Mouse (Mus musculus) adrenal gland, postnatal 25 days (tissue): ENCODE data around the gene Ift80. TPM values are rescaled to one million over a fixed set of nuclear protein-coding genes. Genes with fewer than 3 reads are reported as not detected.
"Not testable (repeated sequence)": the region's sequence is repeated elsewhere in the genome, so short reads cannot be mapped to it uniquely, and the experiment has no call there.

Source experiments
- DNase-seq: peaks from one replicate; pipeline ENCODE4 v3.0.0; 2021; ENCODE audit warnings: mixed read lengths
- long read RNA-seq: library from polyadenylated mRNA; stranded (forward); transcript quantifications from one replicate; pipeline ENCODE4 v2.0.0, GENCODE M21; 2021
- total RNA-seq: library from RNA; stranded (reverse); gene quantifications from 2 replicates; pipeline ENCODE4 v1.2.3, GENCODE M21; 2021

Ift80 gene
- 17.3 and 25.4 TPM in 2 replicates for total RNA-seq
- long read RNA-seq, full-length matches to known transcripts: 6 of 8 reads
- long read RNA-seq, partial matches to known transcripts: 0 of 8 reads
- long read RNA-seq, other reads (novel, unspliced or antisense): 2 of 8 reads

DNA sequence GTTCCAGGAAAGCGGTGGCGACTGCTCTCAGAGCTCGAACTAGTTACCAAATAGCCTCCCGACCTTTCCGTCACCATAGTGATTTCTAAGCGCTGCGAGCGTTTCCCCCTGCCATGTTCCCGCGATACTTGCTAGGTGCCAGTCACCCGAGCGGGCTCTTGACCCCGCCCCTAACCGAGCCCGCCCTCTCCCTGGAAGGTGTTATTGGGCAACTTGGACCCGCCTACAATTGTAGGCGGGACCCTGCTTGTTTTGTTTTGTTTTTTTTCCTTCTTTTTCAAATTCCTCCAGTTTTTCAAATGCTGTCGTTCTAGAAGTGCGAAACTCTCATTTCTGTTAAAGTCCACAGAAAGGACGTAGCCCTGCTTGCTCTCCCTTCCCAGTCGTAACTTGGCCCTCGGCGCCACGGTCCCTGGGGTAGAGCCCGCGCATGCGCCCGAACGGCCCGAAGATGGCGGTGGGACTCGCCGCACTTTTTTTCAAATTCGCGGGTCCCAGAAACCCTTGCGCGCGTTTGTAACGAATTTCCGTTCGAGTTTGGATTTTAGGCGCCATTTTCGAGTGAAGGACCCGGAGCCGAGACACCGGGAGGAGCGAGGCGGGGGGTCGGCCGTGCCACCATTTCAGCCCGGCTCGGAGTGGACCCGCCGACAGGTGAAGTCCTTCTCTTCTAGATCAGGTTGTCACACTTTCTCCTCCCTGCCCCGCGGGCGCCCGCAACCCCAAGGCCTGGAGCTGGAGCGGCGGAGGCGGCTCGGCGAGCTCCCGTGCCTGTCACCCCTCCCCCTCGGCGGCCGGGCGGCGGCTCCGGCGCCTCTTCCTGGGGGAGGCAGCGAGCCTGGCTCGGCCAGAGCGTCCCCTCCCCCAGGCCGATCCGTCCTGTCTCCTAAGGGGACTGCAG lies at the start of gene Ift80, which contains the start of gene Smc4:
Gene Ift80, minus strand, starts transcription at position 134 of the 901 bp plus-strand sequence.
Gene Smc4, plus strand, starts transcription at position 302 of the 901 bp plus-strand sequence.
- DNase-seq: peak; percentile 93

DNA sequence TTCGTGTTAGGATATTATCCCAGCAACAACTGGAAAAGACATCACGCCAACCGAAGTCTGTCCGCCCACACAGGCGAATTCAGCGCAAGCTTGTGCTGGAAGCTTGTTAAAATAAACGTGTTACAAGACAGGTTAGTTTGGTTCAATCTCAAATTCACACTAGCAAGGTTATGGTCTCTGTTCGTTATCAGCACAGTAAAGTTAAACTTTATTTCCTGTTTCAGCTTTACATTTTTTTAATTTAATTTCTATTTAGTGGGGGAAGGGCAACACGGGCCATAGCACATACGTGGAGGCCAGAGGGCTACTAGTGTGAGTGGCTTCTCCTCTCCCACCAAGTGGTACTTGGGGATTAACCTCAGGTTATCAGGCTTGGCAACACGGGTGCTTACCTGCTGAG lies 47.5 kb upstream of the Ift80 start:
- DNase-seq: no peak

DNA sequence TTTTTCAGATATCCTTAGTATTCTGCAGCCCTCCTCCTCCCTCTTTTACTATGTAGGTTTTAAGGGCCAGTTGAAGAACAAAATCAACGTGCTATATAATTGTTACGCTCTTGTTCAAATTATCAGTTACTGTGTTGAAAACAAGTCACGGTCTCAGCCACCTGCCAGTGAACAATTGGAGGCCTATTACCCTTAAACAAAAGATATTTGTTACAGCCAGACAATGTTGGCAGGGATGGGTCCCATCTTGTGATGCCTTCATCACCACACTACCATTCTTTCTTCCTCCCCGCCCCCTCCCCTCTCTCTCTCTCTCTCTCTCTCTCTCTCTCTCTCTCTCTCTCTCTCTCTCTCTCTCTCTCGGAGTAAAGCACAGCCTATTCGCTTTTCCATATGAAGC lies 44.6 kb upstream of the Ift80 start:
- no peak for DNase-seq

DNA sequence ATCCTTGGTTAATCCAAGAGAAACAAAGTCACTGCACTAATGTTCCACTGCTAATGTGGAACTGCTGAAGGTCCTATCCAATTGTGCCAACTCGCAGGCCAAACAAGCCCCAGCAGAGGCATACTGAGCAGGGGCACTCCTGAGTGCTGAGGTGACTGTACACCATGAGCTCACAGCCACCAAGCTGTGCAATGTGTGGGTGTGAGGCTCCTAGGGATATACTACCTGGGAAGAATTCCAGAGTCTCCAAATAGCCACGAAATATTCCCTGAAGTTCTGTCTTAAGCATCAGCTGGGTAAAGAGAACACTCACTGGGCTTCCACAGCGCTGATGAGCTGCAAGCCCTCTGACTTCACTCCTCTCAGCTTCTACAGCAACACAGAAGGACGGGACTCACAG lies 43.3 kb upstream of the Ift80 start:
- no peak for DNase-seq

DNA sequence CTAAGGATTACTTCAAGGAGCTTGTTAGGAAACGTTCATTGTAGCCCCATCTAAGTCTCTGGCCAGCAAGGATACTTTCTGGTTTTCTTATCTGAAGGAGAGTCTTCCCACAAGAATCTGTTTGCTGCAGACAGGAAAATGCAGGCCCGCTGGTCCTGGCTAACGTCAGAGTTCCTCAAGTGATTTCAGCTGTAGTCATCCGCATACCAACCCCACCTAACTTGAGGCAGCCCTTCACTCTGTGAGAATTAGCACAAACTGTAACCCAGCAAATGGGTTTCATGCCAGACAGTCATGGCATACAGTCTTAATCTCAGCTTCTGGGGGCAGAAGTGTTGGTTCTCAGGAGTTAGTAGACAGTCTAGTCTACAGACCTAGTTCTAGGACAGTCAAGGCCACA lies 42.1 kb upstream of the Ift80 start:
- DNase-seq: no peak

DNA sequence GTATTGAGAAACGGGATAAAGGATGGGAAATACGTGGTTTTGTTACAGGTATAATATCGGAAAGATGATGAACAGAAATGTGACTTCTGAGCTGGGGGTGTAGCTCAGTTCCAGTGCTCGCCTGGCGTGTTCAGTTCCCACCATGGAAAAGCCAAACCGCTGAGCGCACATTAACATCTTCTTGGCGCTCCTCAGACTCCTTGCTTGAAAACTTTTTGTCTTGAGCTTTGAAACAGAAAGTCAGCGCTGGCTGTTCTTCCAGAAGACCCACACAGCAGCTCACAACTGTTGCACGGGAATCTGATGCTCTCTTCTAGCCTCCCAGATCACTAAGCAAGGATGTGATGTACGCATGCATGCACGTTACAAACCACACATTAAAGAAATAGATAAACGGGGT lies 41.4 kb upstream of the Ift80 start:
- no peak for DNase-seq

DNA sequence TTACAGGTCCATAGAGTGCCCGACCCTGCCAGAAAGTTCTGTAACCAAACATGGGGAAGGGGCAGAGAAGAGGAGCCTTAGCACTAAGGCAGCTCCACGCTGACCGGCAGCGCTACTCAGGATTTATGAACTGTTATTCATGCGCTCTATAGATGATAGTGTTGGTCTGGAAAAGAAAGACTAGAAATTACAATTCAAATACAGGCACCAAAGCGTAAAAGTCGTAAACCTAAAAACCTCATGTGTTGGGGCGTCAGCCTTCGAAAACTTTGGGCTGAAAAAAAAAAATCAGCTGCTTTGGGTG lies 41.0 kb upstream of the Ift80 start:
- DNase-seq: no peak

DNA sequence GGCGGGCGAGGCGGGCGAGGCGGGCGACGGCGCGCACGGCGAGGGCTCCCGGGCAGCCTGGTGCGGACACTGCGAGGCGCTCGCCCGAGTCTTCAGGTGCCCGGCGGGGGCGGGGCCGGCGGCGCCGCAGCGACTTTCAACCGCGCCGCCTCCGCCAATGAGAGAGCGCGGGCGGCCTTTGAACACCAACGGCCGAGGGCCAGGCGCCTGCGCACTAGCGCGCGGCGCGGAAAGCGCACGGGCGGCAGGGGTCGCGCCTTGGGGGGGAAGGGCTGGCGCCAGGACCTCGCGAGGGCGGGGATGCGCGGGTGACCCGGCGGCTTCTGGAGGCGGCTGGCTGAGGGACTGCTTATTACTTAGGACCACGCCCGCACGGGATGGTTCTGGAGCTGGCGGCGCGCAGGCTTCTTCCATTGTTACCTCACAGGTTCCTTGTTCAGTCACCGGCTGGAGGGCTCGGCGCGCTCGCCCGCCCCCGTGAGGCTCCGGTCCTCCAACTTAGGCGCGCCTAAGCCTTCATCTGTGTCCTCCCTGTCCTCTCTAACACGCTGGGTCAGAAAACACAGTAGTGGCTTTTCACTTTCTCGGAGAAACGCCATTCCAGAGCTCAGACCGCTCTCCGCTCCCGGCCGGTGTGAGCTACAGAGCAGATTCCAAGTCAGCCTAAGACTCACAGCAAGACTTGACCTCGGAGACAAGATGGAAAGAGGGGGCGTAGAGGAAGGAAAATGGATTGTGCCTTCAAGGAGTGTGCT lies 40.5 kb upstream of the Ift80 start, which contains the start of gene Trim59:
Gene Trim59, minus strand, starts transcription at position 111 of the 755 bp plus-strand sequence.
- peak; percentile 93 for DNase-seq

DNA sequence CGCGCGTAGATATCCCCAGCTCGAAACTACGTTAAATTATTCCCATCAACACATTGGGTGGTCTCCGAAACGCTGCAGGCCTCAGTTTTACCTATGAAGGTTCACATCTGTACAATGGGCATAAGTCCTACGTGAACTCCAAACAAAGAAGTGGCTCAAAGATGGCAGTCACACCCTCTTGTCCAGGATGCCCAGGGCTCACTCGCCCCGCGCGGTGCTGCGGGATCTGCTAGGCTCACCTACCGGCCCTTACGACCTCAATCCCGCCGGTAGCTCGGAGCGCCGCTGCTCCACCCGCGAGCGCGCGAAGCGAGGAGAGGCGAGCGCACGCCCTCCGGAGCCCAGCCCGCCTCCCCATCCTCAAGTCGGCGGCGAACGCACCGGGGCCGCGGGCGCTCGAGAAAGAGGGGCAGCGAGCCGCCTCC lies 39.8 kb upstream of the Ift80 start:
- DNase-seq: no peak

DNA sequence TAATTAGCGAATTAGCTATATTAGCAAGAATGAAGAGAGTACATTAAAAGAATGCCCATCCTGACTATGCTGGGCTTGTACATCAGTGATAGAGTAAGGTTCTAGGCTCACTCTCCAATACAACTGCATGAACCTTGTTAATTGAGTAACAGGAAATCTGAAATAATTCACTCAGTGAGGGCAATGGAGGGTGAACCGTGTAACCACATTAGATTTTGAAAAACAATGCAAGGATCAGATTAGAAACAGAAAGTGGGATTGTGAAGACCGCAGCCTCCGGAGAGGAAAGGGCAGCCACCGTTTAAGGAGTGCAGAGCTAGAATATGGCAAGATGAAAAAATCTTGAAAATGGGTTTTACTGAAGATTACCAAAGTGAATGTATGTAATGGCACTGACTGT lies 36.9 kb upstream of the Ift80 start:
- no peak for DNase-seq

DNA sequence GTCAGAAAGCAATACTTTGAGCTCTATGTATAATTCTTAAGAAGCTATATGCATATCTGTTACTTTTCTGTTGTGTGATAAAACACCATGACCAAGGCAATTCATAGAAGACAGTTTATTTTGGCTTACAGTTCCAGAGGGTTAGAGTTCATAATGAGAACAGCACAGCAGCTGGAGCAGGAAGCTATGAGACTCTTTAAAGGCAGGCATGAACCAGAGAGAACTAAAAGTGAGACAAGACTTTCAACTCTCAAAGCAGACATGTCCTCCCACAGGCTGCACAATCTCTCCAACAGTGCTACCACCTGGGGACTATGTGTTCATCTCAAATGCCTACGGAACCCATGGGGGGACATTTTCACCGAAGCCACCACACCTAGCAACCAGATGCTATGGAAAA lies 35.7 kb upstream of the Ift80 start:
- no peak for DNase-seq

DNA sequence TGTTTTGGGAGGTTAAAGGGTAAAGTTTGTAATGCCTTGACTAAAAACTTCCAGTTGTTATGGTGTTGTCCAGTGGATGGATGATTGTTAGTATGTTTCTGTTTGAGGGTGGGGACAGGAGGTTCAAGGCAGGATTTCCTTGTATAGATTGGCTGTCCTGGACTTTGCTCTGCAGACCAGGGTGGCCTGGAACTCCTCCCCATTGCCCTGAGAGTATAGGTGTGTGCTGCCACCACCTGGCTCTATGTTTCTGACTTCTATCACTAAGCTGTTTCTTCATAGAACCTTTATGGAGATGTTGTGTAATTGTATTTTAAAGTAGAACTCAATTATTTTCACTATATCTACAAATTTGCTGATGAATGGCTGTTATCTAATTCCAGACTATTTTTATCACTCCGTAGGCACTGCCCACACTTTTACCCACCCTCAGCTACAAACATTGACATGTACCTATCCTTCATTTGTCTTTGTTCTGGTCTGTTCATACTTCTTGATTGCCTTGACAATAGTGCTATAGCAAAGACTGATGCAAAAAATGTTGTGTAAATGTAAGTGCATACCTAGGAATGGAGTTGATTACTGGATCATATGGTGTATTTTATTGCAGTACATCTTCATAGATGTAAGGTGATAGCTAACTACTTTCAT lies 21.9 kb upstream of the Ift80 start:
- DNase-seq: no peak

DNA sequence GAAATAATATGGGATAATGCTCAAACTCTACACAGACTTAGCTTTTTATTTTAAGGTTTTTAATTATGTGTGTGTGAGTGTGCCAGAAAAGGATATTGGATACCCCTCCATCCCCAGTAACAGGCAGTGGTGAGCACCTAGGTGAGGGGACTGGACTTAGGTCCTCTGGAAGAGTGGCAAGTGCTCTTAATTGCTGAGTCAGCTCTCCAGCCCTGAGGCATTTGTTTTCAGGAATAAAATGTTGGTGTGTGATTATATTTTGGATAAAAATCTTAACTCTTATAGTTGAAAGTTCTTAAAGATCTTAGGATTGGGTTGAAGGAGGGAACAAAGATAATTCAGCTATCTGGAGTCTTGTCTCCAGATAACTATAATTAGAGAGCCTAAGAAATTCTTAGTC lies 16.4 kb upstream of the Ift80 start:
- DNase-seq: no peak

DNA sequence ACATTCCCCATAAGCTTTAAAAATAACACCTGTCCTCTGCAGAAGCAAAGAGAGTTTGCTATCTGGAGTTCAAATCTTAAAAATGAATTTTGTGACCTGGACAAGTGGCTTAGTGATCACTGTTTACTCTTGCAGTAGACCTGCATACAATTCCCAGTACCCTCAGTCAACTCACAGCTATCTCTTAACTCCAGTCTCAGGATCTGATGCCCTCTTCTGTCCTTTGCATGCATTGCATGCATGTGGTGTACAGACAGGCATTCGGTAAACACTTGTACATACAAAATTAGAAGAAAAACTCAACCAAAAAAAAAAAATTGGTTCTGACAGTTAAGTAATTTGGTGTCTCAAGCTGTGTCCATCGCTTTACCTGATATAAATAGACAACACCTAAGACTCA lies 15.9 kb upstream of the Ift80 start:
- DNase-seq: no peak

DNA sequence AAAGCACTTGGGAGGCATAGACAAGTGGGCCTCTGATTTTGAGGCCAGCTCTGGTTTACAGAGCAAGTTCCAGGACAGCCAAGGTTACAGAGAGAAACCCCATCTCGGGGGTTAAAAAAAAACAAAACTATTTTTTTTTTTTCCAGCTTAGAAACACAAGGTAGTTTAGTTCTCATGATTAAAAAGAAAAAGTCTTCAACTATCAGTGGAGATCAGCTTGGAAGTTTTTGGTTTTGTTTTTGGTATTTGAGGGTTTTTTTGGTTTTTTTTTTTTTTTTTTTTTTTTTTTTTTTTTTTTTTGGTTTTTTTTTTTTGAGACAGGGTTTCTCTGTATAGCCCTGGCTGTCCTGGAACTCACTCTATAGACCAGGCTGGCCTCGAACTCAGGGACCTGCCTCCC lies 14.3 kb upstream of the Ift80 start:
- not testable (repeated sequence) for DNase-seq

DNA sequence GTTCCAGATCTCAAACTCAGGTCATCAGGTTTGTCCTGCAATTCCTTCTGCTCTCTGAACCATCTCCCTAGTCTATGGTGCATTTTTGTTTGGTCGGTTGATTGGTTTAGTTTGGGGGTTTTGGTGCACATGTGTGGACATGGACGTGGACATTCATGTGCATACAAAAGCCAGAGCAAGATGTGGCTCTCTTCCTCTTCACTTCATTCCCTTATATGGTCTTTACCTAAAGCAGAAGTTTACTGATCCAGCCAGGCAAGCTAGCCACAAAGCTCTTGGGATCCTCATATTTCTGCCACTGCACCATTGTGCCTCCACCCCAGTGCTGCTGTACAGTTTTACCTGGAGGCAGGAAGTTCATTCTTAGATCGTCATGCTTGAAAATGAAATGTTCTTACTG lies 12.8 kb upstream of the Ift80 start:
- no peak for DNase-seq

DNA sequence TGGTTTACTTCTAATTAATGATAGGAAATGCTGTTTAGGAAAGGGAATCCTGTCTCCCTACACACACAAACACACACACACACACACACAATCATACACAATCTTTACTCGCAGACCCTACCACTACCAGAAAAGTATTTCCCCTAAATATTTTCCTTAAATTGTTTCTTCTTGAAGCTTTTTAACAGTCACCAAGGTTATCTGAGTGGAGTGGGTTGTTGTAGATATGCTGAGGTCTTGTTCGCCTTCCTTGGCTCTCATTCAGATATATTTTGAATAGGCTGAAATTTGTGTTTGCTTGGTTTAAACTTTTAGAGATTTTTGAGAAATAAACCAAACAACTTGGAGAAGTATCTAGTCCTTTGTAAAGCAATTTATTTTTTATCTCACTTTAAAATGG lies 4.5 kb upstream of the Ift80 start:
- no peak for DNase-seq

DNA sequence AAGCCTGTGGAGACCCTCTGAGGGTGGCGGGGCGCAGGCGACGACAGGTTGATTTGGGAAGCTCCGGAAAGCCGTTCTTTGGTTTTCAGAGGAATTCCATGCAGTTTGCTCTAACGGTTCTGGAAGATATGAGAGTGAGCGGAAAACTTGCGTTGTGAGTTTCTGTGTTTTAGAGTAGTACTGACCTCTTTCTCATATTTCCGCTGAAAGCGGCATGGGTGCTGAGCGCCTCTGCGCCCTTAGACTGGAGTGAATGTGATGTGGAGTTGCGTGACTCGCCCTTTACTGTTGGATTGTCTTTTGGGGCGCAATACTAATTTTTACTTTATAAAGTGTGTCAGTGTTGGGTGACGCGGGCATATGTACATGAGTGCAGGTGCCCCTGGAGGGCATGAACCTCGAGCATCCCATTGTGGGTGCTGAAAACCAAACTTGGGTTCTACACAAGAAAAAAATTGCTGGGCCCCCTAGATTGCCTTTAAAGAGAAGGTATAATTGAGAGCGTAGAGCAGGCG lies 1.9 kb upstream of the Ift80 start:
- peak; percentile 3 for DNase-seq

DNA sequence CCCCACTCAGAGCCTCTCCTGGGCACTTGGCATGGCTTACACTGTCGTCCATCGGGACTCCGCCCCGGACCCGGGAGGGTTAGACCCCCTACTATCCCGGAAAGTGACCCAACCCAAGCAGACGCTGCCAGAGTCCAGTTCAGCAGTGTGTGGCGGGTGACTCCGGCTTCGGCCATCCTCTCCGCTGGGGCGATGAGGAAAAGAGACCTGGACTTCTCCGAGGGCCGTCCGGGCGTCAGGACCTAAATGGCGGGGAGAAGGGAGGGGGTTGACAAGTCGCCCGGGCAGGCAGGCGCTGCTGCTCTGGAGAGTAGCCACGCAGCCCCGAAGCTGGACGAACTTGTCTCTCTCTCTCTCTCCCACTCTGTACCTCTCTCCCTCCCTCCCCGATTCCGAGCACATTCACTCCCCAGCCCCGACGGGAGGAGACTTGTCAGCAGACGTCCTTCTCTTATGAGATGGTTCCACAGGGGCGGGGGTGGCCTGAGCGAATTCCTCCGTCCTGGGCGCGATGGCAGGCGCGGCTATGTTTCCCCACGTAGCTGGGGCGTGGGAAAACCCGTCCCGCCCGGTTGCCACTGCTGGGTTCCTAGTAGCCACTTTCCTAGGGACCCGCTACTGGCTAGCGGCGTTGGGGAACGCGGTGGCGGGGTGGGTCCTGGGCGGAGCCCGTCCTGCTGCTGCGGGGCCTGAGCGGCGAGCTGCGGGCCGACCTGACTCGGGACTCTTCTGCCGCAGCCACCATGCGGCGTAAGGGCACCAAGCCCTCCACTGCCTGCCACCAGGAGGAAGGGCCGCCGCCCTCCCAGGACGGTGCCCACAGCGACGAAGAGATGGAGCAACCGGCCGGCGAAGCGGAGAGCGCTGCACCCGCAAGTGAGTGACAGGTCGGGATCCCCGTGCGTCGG lies 1.2 kb upstream of the Ift80 start:
- DNase-seq: peak; percentile 63

DNA sequence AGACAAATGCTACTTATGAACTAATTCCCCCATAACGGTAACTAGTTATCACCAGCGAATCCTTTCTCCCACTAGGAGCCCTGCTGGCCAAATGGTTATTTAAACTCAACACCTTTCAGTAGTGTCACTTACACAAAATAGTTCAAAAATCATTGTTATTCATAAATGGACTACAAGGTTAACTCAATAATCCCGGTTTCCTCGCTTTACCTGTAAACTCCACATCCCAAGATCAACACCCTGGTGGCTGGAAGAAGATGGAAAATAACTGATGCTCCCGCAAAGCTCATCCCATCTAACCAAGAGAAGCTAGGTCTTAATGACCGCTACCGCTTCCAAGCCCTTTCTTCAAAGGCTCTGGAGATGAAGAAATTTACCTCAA lies 324 bp downstream of the Ift80 start:
- no peak for DNase-seq

DNA sequence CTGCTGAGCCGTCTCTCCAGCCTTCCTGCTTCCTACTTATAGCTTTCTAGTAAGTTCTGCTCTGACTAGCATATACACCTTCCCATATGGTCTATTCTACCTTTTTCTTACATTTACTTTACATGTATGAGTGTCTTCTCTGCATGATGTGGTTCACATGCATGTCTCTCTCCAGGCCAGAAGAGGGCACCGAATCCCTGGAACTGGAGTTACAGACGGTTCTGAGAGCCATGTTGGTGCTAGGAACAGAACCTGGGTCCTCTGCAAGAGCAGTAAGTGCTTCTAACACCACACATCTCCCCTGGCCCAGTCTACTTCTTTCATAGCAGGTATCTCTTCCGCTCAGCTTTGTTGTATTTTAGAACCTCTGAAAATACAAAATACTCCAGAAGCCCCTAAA lies 1.6 kb downstream of the Ift80 start:
- DNase-seq: no peak

DNA sequence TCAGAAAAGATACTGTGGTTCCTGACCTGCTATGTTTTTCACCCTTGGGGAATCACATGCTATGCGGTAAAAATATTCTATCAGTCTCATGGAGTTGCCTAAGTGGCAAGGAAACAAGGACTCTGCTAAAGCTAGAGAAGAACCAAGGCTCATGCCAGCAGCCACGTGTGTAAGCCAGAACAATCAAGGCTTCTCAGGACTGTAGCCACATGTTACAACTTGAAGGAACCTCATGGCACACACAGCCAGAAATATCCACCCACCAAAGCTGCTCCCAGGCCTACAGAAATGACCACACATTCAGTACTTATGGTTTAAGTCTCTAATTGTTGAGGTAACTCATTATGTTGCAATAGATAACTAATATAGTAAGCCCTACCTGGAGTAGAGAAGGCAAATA lies 17.8 kb downstream of the Ift80 start:
- no peak for DNase-seq
